10 mouse cellular contexts compared by ENCODE assay signal in the genomic region with DNA sequence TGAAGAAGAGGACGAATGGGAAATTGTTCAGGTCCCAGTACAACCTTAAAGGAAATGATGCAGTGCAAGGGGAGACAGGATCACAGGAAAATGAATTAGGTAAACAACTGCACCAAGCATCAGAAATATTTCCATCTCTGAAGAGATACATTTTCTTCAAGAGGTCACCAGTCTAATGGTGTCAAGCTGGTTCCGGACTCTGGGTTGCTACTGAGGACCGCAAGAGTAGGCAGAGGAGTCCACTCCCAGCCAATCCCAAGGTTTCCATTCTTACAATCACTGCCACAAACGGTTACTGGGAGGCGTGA. TPM values are rescaled to one million over a fixed set of nuclear protein-coding genes. Genes with fewer than 3 reads are reported as not detected.
DNase-seq lines count a peak whose midpoint lies in the region; ATAC-seq and TF ChIP-seq lines count a peak whose summit lies in the region.
"Had no signal": no experiment of that assay in that cellular context is flagged by ENCODE, and none has a peak within 500 bp of the region (broad histone marks: within the 10 kb centered on the region; RNA-seq: fewer than 3 reads in every experiment).

No protein-coding gene starts in this region.

- TF ChIP-seq CTCF in midbrain, postnatal 0 days (IDR thresholded peaks at IDR 0.05) = no peak

- peak overlapping the region; percentile 72 for H3K4me3 ChIP-seq in kidney, embryonic 16.5 days (ENCODE audit: low read length)
- H3K4me3 ChIP-seq in embryonic facial prominence, embryonic 11.5 days (ENCODE audit: low read depth, low read length) = peak overlapping the region; percentile 81
- peak overlapping the region; percentile 94 for H3K4me3 ChIP-seq in hindbrain, embryonic 16.5 days (ENCODE audit: low read length)
- H3K4me3 ChIP-seq in midbrain, postnatal 0 days (ENCODE audit: low read depth, low read length) = peak overlapping the region; percentile 88

- H3K9me3 ChIP-seq in kidney, embryonic 16.5 days (ENCODE audit: low read length) = no peaks in the 10 kb centered on the region
- H3K9me3 ChIP-seq in embryonic facial prominence, embryonic 11.5 days (replicated peaks; ENCODE audit: control insufficient read depth, low read length) = no peaks in the 10 kb centered on the region
- H3K9me3 ChIP-seq in hindbrain, embryonic 16.5 days (ENCODE audit: control insufficient read depth, low read length) = no peaks in the 10 kb centered on the region
- no peaks in the 10 kb centered on the region for H3K9me3 ChIP-seq in midbrain, postnatal 0 days (ENCODE audit: low read length)

- no peak for ATAC-seq in kidney, embryonic 16.5 days (ENCODE audit: low FRiP score, low TSS enrichment)
- peak; percentile 42; the same call in 1 of the 2 replicates for ATAC-seq in embryonic facial prominence, embryonic 11.5 days (replicated peaks; ENCODE audit: insufficient number of reproducible peaks, low FRiP score, low TSS enrichment, low read depth)
- no peak for ATAC-seq in hindbrain, embryonic 16.5 days
- ATAC-seq in midbrain, postnatal 0 days (ENCODE audit: low FRiP score) = peak; percentile 62; the same call in 1 of the 2 replicates

- no peaks in the 10 kb centered on the region for H3K36me3 ChIP-seq in kidney, embryonic 16.5 days (ENCODE audit: insufficient read depth, low read length)
- H3K36me3 ChIP-seq in embryonic facial prominence, embryonic 11.5 days (replicated peaks; ENCODE audit: control insufficient read depth, insufficient read depth, low read depth, low read length) = no peaks in the 10 kb centered on the region
- no peaks in the 10 kb centered on the region for H3K36me3 ChIP-seq in hindbrain, embryonic 16.5 days (ENCODE audit: control insufficient read depth, insufficient read depth, low read length)
- H3K36me3 ChIP-seq in midbrain, postnatal 0 days (ENCODE audit: insufficient read depth, low read length) = no peaks in the 10 kb centered on the region

- no peak for DNase-seq in kidney, adult 9 months
- DNase-seq in embryonic facial prominence, embryonic 11.5 days (ENCODE audit: low spot score) = peak; percentile 58
- DNase-seq in midbrain, postnatal 0 days (ENCODE audit: low spot score) = no peak
- no peak for DNase-seq in right cerebral cortex, postnatal 36 days (ENCODE audit: low spot score in 2 of 2)
- DNase-seq in spleen, postnatal 14 days (ENCODE audit: low spot score in 2 of 2) = no peak
- no peak for DNase-seq in urinary bladder, postnatal 4 days (ENCODE audit: low spot score in 2 of 2)

- peak overlapping the region; percentile 77 for H3K9ac ChIP-seq in kidney, embryonic 16.5 days (replicated peaks; ENCODE audit: low read length)
- H3K9ac ChIP-seq in embryonic facial prominence, embryonic 11.5 days (replicated peaks; ENCODE audit: low read length) = peak overlapping the region; percentile 76
- H3K9ac ChIP-seq in hindbrain, embryonic 16.5 days (ENCODE audit: low read depth, low read length) = peak overlapping the region; percentile 91
- H3K9ac ChIP-seq in midbrain, postnatal 0 days (replicated peaks; ENCODE audit: low read length, poor library complexity, severe bottlenecking) = peak overlapping the region; percentile 91

- 5% methylated on average over 5 of the region's 5 CpGs for WGBS in kidney, embryonic 16.5 days
- WGBS in embryonic facial prominence, embryonic 11.5 days = 4% methylated on average over 5 of the region's 5 CpGs
- 5% methylated on average over 5 of the region's 5 CpGs for WGBS in hindbrain, embryonic 16.5 days
- 1% methylated on average over 5 of the region's 5 CpGs for WGBS in midbrain, postnatal 0 days

- peak overlapping the region; percentile 96 for H3K4me2 ChIP-seq in kidney, embryonic 16.5 days (replicated peaks; ENCODE audit: low read depth, low read length)
- peak overlapping the region; percentile 99 for H3K4me2 ChIP-seq in embryonic facial prominence, embryonic 11.5 days (ENCODE audit: low read depth, low read length)
- peak overlapping the region; percentile 76 for H3K4me2 ChIP-seq in hindbrain, embryonic 16.5 days (ENCODE audit: low read length)
- peak overlapping the region; percentile 71 for H3K4me2 ChIP-seq in midbrain, postnatal 0 days (ENCODE audit: low read depth, low read length, poor library complexity, severe bottlenecking)

- H3K4me1 ChIP-seq in kidney, embryonic 16.5 days (ENCODE audit: insufficient read depth, low read length) = 0 out of 2 replicates have a peak, but pooled peaks cover 6% of the 10 kb centered on the region
- no peaks in the 10 kb centered on the region for H3K4me1 ChIP-seq in embryonic facial prominence, embryonic 11.5 days (ENCODE audit: control insufficient read depth, insufficient read depth, low read length)
- peaks cover 6% of the 10 kb centered on the region for H3K4me1 ChIP-seq in hindbrain, embryonic 16.5 days (ENCODE audit: control insufficient read depth, insufficient read depth, low read depth, low read length)
- no peaks in the 10 kb centered on the region for H3K4me1 ChIP-seq in midbrain, postnatal 0 days (ENCODE audit: insufficient read depth, low read length)

- no peak overlapping the region for H3K27ac ChIP-seq in kidney, embryonic 16.5 days (ENCODE audit: low read length)
- no peak overlapping the region for H3K27ac ChIP-seq in embryonic facial prominence, embryonic 11.5 days (replicated peaks; ENCODE audit: low read depth, low read length)
- peak overlapping the region; percentile 92 for H3K27ac ChIP-seq in hindbrain, embryonic 16.5 days (ENCODE audit: low read depth, low read length)
- 0 out of 2 replicates have a peak overlapping the region, but pooled peaks have one; percentile 85 for H3K27ac ChIP-seq in midbrain, postnatal 0 days (ENCODE audit: low read depth, low read length)
- H3K27ac ChIP-seq: macrophage had no signal

- peaks cover 4% of the 10 kb centered on the region; the same call in 1 of the 2 replicates for H3K27me3 ChIP-seq in kidney, embryonic 16.5 days (ENCODE audit: insufficient read depth, low read length)
- H3K27me3 ChIP-seq in embryonic facial prominence, embryonic 11.5 days (ENCODE audit: control insufficient read depth, insufficient read depth, low read length) = no peaks in the 10 kb centered on the region
- no peaks in the 10 kb centered on the region for H3K27me3 ChIP-seq in hindbrain, embryonic 16.5 days (replicated peaks; ENCODE audit: control insufficient read depth, insufficient read depth, low read length)
- no peaks in the 10 kb centered on the region for H3K27me3 ChIP-seq in midbrain, postnatal 0 days (ENCODE audit: insufficient read depth, low read length)

RNA-seq across cellular contexts. Expression of a gene that starts 0.5 kb away (rescaled TPM):
- 17.4 and 19.5 TPM in 2 replicates for polyA plus RNA-seq in kidney, embryonic 16.5 days (2015; fragmentation: Nextera tagmentation; extraction: Ambion mirVana)
- 5.1 and 5.2 TPM in 2 replicates for polyA plus RNA-seq in embryonic facial prominence, embryonic 11.5 days (2014; fragmentation: Nextera tagmentation; extraction: Ambion mirVana)
- polyA plus RNA-seq in hindbrain, embryonic 16.5 days (2015; fragmentation: Nextera tagmentation; extraction: Ambion mirVana) = 13.3 and 16.5 TPM in 2 replicates
- 51.4 and 54.7 TPM in 2 replicates for total RNA-seq in midbrain, postnatal 0 days (2014; rRNA removed)
- 13.2 and 13.9 TPM in 2 replicates for polyA plus RNA-seq in midbrain, postnatal 0 days (2015; fragmentation: Nextera tagmentation; extraction: Ambion mirVana)
- polyA plus RNA-seq: erythroblast, embryonic 14.5 days; macrophage had no signal

Comparison
In these comparisons a context has a peak if more than half of its experiments do, and no peak if none do; other contexts are left out.
1. ATAC-seq: peak in embryonic facial prominence, embryonic 11.5 days (single experiment) and midbrain, postnatal 0 days (single experiment); none in kidney, embryonic 16.5 days (single experiment) and hindbrain, embryonic 16.5 days (single experiment).
2. H3K27ac ChIP-seq: peak in hindbrain, embryonic 16.5 days (single experiment) and midbrain, postnatal 0 days (single experiment); none in kidney, embryonic 16.5 days (single experiment) and embryonic facial prominence, embryonic 11.5 days (single experiment).
3. Peak in every context shown above with its lines, with median percentiles within 50 percentile points of each other: H3K4me2 ChIP-seq, H3K4me3 ChIP-seq and H3K9ac ChIP-seq.